Mouse (Mus musculus) spleen, adult 2 months (tissue): ENCODE results near the gene Micu1.

Experiments
- CTCF ChIP-seq: fragments of 200-500 bp; IDR thresholded peaks from 2 replicates; pipeline ENCODE4 v1.5.1; 2011; ENCODE audit warnings: mild to moderate bottlenecking, inconsistent platforms; ENCODE audit not compliant: insufficient read depth, insufficient read length, insufficient replicate concordance; ENCODE audit errors: extremely low read depth
- POLR2A ChIP-seq: fragments of 200-500 bp; IDR thresholded peaks from 2 replicates; pipeline ENCODE4 v1.6.1; 2011; ENCODE audit warnings: low read depth, low read length, inconsistent platforms

DNA sequence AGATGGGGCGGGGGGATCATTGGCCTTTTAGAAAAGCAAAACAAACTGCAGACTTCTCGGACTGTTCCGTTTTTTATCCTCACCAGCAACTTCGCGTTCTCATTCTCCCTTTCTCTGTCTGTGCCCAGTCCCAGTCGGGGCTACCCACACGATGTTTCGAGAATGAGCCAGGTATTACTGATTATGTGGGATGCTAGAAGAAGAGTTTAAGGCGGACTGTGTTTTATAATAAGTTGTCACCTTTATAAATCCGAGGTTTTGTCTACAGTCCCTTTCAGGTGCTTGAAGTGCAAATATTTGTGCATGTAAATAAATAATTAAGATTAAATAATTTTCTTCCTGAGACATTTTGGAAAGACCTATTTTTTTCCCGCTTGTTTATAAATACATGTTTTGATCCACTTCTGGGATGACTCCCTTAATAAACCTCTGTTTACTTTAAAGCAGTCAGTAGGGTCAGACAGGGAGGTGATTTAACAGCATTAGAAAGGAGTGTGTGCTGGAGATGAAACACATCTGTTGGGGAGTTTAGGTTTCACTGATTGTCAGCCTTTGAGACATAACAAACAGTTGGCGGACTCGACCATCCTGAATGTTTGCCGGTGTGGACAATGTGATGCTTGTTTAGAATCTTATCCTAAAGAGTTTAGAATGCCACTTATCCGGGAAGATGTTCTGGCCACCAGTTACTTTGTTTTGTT lies 933 bp downstream of the Micu1 start:
- TF ChIP-seq CTCF (no peak), POLR2A (no peak)
